Mouse (Mus musculus) lung, postnatal 0 days (tissue): ENCODE results near the gene Ddah1. TPM values are rescaled to one million over a fixed set of nuclear protein-coding genes. Genes with fewer than 3 reads are reported as not detected.
"Not testable (repeated sequence)": the region's sequence is repeated elsewhere in the genome, so short reads cannot be mapped to it uniquely, and the experiment has no call there.

Source experiments
- ATAC-seq: fragments of 200-750 bp; cut with Nextera tagmentation; 2 replicates; pipeline ENCODE4 v1.8.0; 2017; ENCODE audit warnings: moderate library complexity
- DNase-seq: peaks from one replicate; pipeline ENCODE4 v3.0.0-alpha.2; 2016; ENCODE audit warnings: low spot score
- H3K27ac ChIP-seq: fragments of 300-500 bp; sonication (generic); 2 replicates; pipeline ENCODE4 v1.5.1; 2014; ENCODE audit warnings: antibody characterized with exemption, mild to moderate bottlenecking, low read length, mixed read lengths
- H3K27me3 ChIP-seq: fragments of 300-500 bp; sonication (generic); replicated peaks from 2 replicates; pipeline ENCODE4 v1.6.1; 2014; ENCODE audit warnings: low read length, mixed read lengths; ENCODE audit not compliant: insufficient read depth
- H3K36me3 ChIP-seq: fragments of 300-500 bp; sonication (generic); 2 replicates; pipeline ENCODE4 v1.6.1; 2014; ENCODE audit warnings: low read length, mixed read lengths; ENCODE audit not compliant: insufficient read depth
- H3K4me1 ChIP-seq: fragments of 300-500 bp; sonication (generic); 2 replicates; pipeline ENCODE4 v1.6.1; 2014; ENCODE audit warnings: antibody characterized with exemption, low read depth, low read length, mixed read lengths; ENCODE audit not compliant: insufficient read depth
- H3K4me2 ChIP-seq: fragments of 300-500 bp; sonication (generic); replicated peaks from 2 replicates; pipeline ENCODE4 v1.6.1; 2014; ENCODE audit warnings: low read depth, mild to moderate bottlenecking, low read length, moderate library complexity, mixed read lengths
- H3K4me3 ChIP-seq: fragments of 300-500 bp; sonication (generic); 2 replicates; pipeline ENCODE4 v1.5.1; 2014; ENCODE audit warnings: low read depth, low read length
- H3K9ac ChIP-seq: fragments of 300-500 bp; sonication (generic); replicated peaks from 2 replicates; pipeline ENCODE4 v1.6.1; 2014; ENCODE audit warnings: low read depth, mild to moderate bottlenecking
- H3K9me3 ChIP-seq: fragments of 300-500 bp; sonication (generic); 2 replicates; pipeline ENCODE4 v1.6.1; 2016; ENCODE audit warnings: low read length, mixed read lengths
- CTCF ChIP-seq: IDR thresholded peaks from 2 replicates; pipeline ENCODE4 v1.5.1; 2016; ENCODE audit warnings: antibody characterized with exemption, mild to moderate bottlenecking
- EP300 ChIP-seq: IDR thresholded peaks from 2 replicates; pipeline ENCODE4 v1.6.1; 2016; ENCODE audit warnings: antibody characterized with exemption, mild to moderate bottlenecking, control low read depth
- WGBS: fragments of 180-500 bp; shearing (Covaris S2); extraction: QIAGEN DNeasy Blood & Tissue Kit; methylation state at CpG from one replicate; pipeline ENCODE4 v1.1.7; 2014; 5-methylcytosine and 5-hydroxymethylcytosine counted together
- polyA plus RNA-seq: library from polyadenylated mRNA; unstranded; fragments of >200 nt; fragmentation: Nextera tagmentation; extraction: Ambion mirVana; gene quantifications from 2 replicates; pipeline ENCODE4 v1.2.1, GENCODE M21; 2015

Gene Ddah1
- polyA plus RNA-seq, 1 experiment from 2014 or later = 20.2 TPM

GRCm38 (mm10) chr3:145864713-145865233 lies 106.3 kb downstream of the Ddah1 start:
- ATAC-seq (peak; percentile 43), DNase-seq (no peak)
- Histone ChIP-seq H3K4me3 (no peak overlapping the region), H3K36me3 (no peaks in the 10 kb centered on the region), H3K27me3 (no peaks in the 10 kb centered on the region), H3K4me2 (no peak overlapping the region), H3K9me3 (no peaks in the 10 kb centered on the region), H3K4me1 (no peaks in the 10 kb centered on the region), H3K9ac (no peak overlapping the region), H3K27ac (no peak overlapping the region)
- 72% methylated on average over 6 of the region's 10 CpGs for WGBS
- TF ChIP-seq EP300 = no peak

- Histone ChIP-seq H3K4me3 (no peak overlapping the region), H3K36me3 (no peaks in the 10 kb centered on the region), H3K4me1 (no peaks in the 10 kb centered on the region), H3K27me3 (no peaks in the 10 kb centered on the region), H3K9me3 (no peaks in the 10 kb centered on the region), H3K4me2 (no peak overlapping the region), H3K27ac (no peak overlapping the region), H3K9ac (no peak overlapping the region)
- ATAC-seq (no peak), DNase-seq (no peak)
- no peak for TF ChIP-seq EP300
- no peak for TF ChIP-seq CTCF
- 88% methylated on average over 9 of the region's 9 CpGs for WGBS
Measured at GRCm38 (mm10) chr3:145872680-145873079, 114.2 kb downstream of the Ddah1 start.

- Histone ChIP-seq H3K4me3 (no peak overlapping the region), H3K36me3 (no peaks in the 10 kb centered on the region), H3K9me3 (no peaks in the 10 kb centered on the region), H3K27me3 (no peaks in the 10 kb centered on the region), H3K4me2 (no peak overlapping the region), H3K4me1 (no peaks in the 10 kb centered on the region), H3K9ac (no peak overlapping the region), H3K27ac (no peak overlapping the region)
- no peak for ATAC-seq
- no peak for DNase-seq
- TF ChIP-seq CTCF = no peak
- no peak for TF ChIP-seq EP300
- WGBS = 87% methylated on average over 1 of the region's 1 CpGs
Measured at GRCm38 (mm10) chr3:145873271-145873670, 114.8 kb downstream of the Ddah1 start.

DNA sequence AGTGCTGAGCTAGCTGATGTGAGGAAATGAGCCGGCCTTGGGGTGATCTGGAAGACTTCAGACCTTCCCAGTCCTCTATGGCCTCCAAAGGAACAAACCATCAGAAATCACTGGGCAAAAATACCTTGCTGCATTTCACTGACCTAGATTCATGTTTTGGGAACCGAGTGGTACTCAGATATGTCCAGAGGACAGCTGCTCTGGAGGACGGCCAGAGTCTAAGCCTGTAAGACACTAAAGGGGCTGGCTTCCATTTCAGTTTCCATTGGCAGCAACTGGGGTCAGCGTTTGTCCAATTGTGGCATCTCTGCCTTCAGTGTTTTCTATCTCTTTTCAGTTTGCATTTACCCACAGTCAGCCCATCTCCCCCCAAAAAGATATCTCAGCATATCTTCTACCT lies 115.7 kb downstream of the Ddah1 start:
- H3K27ac ChIP-seq = no peak overlapping the region
- WGBS = 66% methylated on average over 4 of the region's 4 CpGs

GRCm38 (mm10) chr3:145876120-145876519 lies 117.6 kb downstream of the Ddah1 start:
- H3K4me3 ChIP-seq = no peak overlapping the region
- DNase-seq (peak; percentile 20), ATAC-seq (no peak; the same call in 1 of the 2 replicates)
- H3K36me3 ChIP-seq = no peaks in the 10 kb centered on the region
- no peak overlapping the region for H3K27ac ChIP-seq
- H3K4me2 ChIP-seq = no peak overlapping the region
- WGBS = 69% methylated on average over 11 of the region's 11 CpGs
- no peaks in the 10 kb centered on the region for H3K4me1 ChIP-seq
- no peaks in the 10 kb centered on the region for H3K27me3 ChIP-seq
- H3K9ac ChIP-seq = no peak overlapping the region
- no peaks in the 10 kb centered on the region for H3K9me3 ChIP-seq
- no peak for TF ChIP-seq CTCF
- no peak for TF ChIP-seq EP300

More for the DNA sequence above, 115.7 kb downstream of the Ddah1 start:
- Histone ChIP-seq H3K9me3 (no peaks in the 10 kb centered on the region), H3K9ac (no peak overlapping the region), H3K27me3 (no peaks in the 10 kb centered on the region), H3K4me1 (no peaks in the 10 kb centered on the region), H3K4me2 (no peak overlapping the region), H3K36me3 (no peaks in the 10 kb centered on the region), H3K4me3 (no peak overlapping the region)
- DNase-seq (no peak), ATAC-seq (no peak)
- TF ChIP-seq EP300 = no peak
- no peak for TF ChIP-seq CTCF

- not testable (repeated sequence) for H3K9ac ChIP-seq, H3K27me3 ChIP-seq, ATAC-seq, DNase-seq, H3K4me2 ChIP-seq, H3K36me3 ChIP-seq, H3K9me3 ChIP-seq, H3K27ac ChIP-seq, H3K4me3 ChIP-seq, H3K4me1 ChIP-seq
- 94% methylated on average over 13 of the region's 14 CpGs for whole genome bisulfite sequencing
Measured at GRCm38 (mm10) chr3:145878867-145879266, 120.4 kb downstream of the Ddah1 start.

- Histone ChIP-seq H3K9ac (no peak overlapping the region), H3K4me3 (no peak overlapping the region), H3K27me3 (no peaks in the 10 kb centered on the region), H3K36me3 (no peaks in the 10 kb centered on the region), H3K4me2 (no peak overlapping the region), H3K9me3 (no peaks in the 10 kb centered on the region), H3K27ac (no peak overlapping the region), H3K4me1 (no peaks in the 10 kb centered on the region)
- ATAC-seq (no peak), DNase-seq (no peak)
- WGBS = 75% methylated on average over 1 of the region's 1 CpGs
- no peak for TF ChIP-seq CTCF
- TF ChIP-seq EP300 = no peak
Measured at GRCm38 (mm10) chr3:145880335-145880734, 121.9 kb downstream of the Ddah1 start.
